Mouse (Mus musculus): ENCODE results near the gene Etv3. TPM values are rescaled to one million over a fixed set of nuclear protein-coding genes. Genes with fewer than 3 reads are reported as not detected.

Etv3 gene
- polyA plus RNA-seq, 1 experiment from 2014 or later, result 15.4 TPM

DNA sequence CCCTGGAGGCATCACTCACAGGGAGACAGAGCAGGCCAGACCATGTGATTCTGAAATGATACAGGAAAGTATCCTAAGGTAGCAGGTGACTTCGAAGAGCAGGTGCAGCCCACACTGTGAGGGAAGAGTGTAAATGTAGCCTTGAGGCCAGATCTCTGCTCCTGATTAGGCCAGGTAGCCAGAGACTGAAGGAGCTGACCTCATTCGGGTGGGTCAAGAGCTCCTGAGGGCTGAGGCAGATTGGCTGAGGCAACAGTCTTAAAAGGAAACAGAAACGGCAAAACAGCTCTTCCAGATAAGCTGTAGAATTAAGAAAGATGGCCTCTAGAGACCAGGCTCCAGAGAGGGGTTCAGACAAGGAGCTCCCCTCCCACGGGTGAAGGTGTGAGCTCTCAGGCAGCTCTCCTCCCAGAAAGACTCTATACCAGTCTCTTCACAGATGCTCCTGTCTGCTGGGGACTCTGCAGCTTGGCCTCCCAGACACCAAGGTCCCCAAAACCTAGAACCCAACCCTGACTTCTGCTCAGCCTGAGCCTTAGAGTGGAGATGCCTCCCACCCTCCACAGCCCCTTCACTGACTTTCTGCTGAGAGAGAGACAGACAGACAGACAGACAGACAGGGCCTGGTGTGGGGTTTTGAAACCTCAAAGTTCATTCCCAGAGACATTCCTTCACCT is 20.3 kb upstream of the Etv3 start:
- Histone ChIP-seq H3K4me3 (no peak overlapping the region), H3K9ac (no peak overlapping the region), H3K9me3 (replicated peaks) (no peaks in the 10 kb centered on the region), H3K4me1 (0 out of 2 replicates have a peak, but pooled peaks cover 9% of the 10 kb centered on the region), H3K27ac (no peak overlapping the region), H3K27me3 (no peaks in the 10 kb centered on the region), H3K4me2 (replicated peaks) (no peak overlapping the region), H3K36me3 (no peaks in the 10 kb centered on the region)
- 0 out of 2 replicates have a peak, but pooled peaks have one; percentile 32 for ATAC-seq (ENCODE audit: low FRiP score)
- WGBS, result 65% methylated on average over 4 of the region's 4 CpGs

DNA sequence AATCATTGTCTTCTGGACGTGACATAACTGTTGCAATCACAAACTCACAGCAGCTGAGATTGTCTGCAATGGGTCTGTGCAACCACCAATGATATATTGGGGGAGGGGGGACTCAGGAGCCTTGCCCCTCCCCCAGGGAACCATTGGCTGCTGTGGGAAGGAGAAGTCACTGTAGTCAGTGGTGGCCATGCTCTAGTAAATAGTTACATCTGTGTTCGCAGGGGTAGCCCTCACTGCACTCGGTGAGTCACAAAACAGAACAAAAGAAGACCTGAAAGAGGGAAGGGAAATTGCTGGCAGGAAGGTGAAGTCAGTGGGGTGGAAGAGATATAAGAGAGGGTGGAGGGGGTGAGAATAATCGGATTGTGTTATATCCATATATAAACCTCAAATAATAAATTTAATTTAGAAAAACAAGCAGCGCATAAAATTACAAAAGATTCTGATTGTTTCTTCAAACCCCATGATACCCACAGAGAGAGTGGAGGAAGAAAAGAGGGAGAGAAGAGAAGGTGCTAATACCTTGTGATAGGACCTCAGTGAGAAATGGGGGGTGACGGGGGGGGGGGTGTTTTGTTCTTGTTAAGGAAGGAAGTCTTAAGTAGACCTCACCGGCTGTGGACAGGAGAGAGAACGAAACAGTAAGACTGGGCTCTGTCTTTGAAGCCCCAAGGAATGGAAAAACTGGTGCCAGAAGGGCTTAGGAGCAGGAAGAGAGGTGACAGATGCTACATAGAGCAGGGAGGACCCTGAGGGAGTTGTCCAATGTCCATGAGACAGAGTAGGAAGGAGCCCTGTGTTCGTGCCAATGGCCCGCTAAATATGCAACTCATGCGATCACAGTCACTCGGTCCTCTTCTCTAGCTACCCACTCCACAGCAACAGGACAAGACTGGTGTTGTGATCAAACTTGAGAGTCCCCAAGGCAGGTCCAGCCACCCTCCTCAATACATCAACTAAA is 18.5 kb upstream of the Etv3 start:
- no peaks in the 10 kb centered on the region for H3K36me3 ChIP-seq
- ATAC-seq (ENCODE audit: low FRiP score), result no peak
- WGBS, result 70% methylated on average over 12 of the region's 12 CpGs

DNA sequence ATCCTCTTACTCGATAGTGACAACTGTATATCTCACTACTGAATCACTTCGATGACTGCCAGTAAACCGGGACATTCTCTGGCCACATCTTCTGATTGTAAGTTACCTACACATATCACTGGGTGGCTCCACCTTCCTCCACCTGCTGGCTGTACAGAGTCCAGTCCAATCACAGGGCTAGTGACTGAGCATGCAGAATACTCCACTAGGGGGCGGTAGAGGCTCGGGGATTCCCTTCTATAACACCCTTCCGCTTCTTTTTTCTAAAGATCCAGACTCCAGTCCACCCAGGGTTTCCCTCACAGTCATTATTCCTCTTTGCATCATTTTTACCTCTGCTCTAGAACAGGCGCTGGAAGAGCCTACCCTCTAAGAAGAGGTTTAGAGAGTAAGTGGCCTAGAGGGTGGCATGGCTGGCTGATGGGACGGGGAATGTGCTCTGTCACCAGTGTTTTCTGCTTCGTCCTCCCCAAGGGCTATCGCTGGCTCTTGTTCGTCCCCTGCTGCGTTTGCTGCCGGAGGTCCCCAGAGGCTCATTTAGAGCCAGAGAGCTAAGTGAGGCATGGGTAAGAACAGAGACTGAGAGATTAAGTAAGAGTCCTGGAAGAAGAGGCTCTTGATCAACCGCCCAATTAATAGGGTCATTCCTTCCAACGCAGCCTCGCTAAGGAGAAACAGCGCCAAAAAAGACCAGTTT is 16.9 kb upstream of the Etv3 start:
- H3K4me1 ChIP-seq, result 0 out of 2 replicates have a peak, but pooled peaks cover 9% of the 10 kb centered on the region
- H3K27me3 ChIP-seq, result peaks cover 2% of the 10 kb centered on the region; the same call in 1 of the 2 replicates
- H3K27ac ChIP-seq, result no peak overlapping the region
- H3K4me3 ChIP-seq, result 0 out of 2 replicates have a peak overlapping the region, but pooled peaks have one; percentile 0
- no peaks in the 10 kb centered on the region for H3K36me3 ChIP-seq
- H3K9me3 ChIP-seq (replicated peaks), result no peaks in the 10 kb centered on the region
- 28% methylated on average over 17 of the region's 17 CpGs for WGBS
- H3K9ac ChIP-seq, result no peak overlapping the region
- peak; percentile 62; the same call in 1 of the 2 replicates for ATAC-seq (ENCODE audit: low FRiP score)
- peak overlapping the region; percentile 33 for H3K4me2 ChIP-seq (replicated peaks)

More for the DNA sequence above, 18.5 kb upstream of the Etv3 start:
- Histone ChIP-seq H3K27ac (no peak overlapping the region), H3K4me1 (0 out of 2 replicates have a peak, but pooled peaks cover 9% of the 10 kb centered on the region), H3K4me3 (no peak overlapping the region), H3K9ac (no peak overlapping the region), H3K27me3 (peaks cover 2% of the 10 kb centered on the region; the same call in 1 of the 2 replicates), H3K4me2 (replicated peaks) (no peak overlapping the region), H3K9me3 (replicated peaks) (no peaks in the 10 kb centered on the region)

DNA sequence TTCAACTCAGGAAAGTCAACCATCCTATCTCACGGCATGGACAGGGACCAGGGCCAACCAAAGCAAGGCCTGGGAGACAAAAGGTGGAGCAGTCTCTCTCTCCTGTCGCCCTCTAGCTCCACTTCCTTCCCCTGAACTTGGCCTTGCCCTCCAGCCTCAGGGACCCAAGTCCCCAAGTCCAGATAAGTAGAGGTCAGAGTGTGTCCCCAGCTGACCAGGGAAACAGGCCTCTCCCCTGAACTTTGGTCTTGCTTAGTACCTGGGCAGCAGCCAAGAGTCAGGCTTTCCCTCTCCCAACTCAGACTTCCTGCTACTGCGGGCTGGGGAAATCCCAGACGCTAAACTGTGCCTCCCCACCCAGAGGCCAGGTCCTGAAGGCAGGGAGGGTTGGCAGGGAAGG is 16.1 kb upstream of the Etv3 start:
- Histone ChIP-seq H3K27ac (no peak overlapping the region), H3K36me3 (no peaks in the 10 kb centered on the region), H3K4me3 (no peak overlapping the region), H3K9ac (no peak overlapping the region), H3K27me3 (peaks cover 2% of the 10 kb centered on the region; the same call in 1 of the 2 replicates), H3K9me3 (replicated peaks) (no peaks in the 10 kb centered on the region), H3K4me2 (replicated peaks) (no peak overlapping the region), H3K4me1 (0 out of 2 replicates have a peak, but pooled peaks cover 9% of the 10 kb centered on the region)
- no peak for ATAC-seq (ENCODE audit: low FRiP score)
- 59% methylated on average over 4 of the region's 4 CpGs for WGBS

DNA sequence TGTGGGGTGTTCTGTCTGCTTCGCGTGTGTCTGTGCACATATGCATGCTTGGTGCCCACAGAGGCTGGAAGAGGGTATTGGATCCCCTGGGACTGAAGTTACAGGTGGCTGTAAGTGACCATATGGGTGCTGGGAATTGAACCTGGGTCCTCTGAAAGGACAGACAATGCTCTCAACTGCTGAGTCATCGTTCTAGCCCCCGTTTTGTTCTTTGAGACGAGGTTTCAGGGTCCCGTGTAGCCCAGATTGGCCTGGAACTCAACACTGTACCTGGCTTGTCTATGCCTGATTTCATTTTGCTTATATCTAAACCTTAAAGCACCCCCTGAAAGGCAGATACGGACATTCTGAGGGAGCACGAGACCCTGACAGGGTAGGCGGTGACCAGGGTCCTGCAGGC is 14.4 kb upstream of the Etv3 start:
- no peak overlapping the region for H3K9ac ChIP-seq
- ATAC-seq (ENCODE audit: low FRiP score), result no peak
- H3K4me2 ChIP-seq (replicated peaks), result no peak overlapping the region
- peaks cover 2% of the 10 kb centered on the region; the same call in 1 of the 2 replicates for H3K27me3 ChIP-seq
- H3K36me3 ChIP-seq, result no peaks in the 10 kb centered on the region
- H3K4me1 ChIP-seq, result 0 out of 2 replicates have a peak, but pooled peaks cover 12% of the 10 kb centered on the region
- no peaks in the 10 kb centered on the region for H3K9me3 ChIP-seq (replicated peaks)
- H3K27ac ChIP-seq, result no peak overlapping the region
- WGBS, result 94% methylated on average over 9 of the region's 9 CpGs
- no peak overlapping the region for H3K4me3 ChIP-seq

DNA sequence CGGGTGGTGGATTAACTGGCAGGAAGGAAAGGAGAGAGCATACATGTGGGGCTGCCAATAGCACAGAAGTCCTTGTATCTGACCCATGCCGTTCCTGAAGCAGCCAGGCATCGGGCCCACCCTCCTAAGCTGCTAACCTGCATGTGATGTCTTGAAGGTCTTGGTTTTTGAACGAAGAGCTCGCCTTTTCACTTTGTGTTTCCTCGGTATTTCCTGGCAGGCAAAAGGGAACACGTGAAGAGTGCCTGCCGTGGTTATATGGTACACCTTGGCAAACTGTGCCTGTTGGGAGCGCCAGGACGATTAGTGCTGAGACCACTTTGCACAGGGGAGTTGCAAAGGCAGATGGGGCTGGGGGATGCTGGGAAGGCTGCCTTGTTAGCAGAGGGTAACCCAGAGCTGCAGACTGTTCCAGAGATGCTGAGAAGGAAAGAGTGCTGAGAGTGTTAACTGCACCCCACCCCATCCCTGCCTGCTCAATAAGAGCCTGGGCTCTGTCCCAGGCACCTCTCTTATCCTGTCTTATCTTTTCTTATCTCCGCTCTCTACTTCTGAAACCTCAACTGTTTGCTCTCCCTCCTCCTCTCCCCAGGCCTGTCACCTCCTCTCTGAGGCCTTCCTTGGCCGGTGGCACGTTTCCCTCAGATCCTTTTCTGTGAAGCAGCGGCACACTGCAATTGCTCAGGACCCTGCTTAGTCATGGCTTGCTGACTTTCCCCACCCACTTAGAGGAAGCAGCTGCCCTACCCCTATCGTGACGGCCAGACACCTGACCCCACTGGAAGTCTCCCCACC is 13.0 kb upstream of the Etv3 start:
- 54% methylated on average over 16 of the region's 16 CpGs for WGBS
- Histone ChIP-seq H3K4me1 (0 out of 2 replicates have a peak, but pooled peaks cover 12% of the 10 kb centered on the region), H3K27me3 (peaks cover 2% of the 10 kb centered on the region; the same call in 1 of the 2 replicates), H3K4me3 (no peak overlapping the region), H3K27ac (no peak overlapping the region), H3K4me2 (replicated peaks) (no peak overlapping the region), H3K9ac (no peak overlapping the region), H3K36me3 (no peaks in the 10 kb centered on the region), H3K9me3 (replicated peaks) (no peaks in the 10 kb centered on the region)
- ATAC-seq (ENCODE audit: low FRiP score), result no peak

DNA sequence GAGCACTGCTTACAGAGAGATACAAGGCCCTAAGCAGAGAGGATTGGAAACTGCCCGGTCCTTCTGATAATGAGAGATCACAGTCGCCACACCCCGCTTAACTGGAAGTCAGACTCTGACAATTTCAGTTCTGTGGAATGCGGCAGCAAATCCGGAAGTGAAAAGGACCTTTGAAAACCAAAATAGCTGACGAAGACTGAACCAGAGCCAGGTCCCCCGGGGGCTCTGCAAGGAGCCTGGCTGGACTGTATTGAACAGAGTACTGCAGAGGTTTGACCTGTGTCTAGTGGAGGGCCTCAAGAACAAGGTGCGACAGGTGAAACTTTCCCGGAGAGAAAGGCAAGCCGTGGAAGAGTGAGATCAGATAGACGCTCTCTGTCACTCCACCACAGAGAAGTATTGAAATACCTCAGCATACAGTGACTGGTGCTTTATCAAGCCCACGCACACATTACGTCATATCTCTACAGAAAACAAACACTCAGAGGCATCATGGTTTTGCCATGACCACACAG is 9.6 kb upstream of the Etv3 start:
- Histone ChIP-seq H3K27ac (no peak overlapping the region), H3K4me2 (replicated peaks) (no peak overlapping the region), H3K9me3 (replicated peaks) (no peaks in the 10 kb centered on the region), H3K4me1 (0 out of 2 replicates have a peak, but pooled peaks cover 2% of the 10 kb centered on the region), H3K27me3 (0 out of 2 replicates have a peak, but pooled peaks cover 2% of the 10 kb centered on the region), H3K4me3 (no peak overlapping the region), H3K36me3 (no peaks in the 10 kb centered on the region), H3K9ac (no peak overlapping the region)
- ATAC-seq (ENCODE audit: low FRiP score), result no peak
- 65% methylated on average over 13 of the region's 13 CpGs for WGBS

DNA sequence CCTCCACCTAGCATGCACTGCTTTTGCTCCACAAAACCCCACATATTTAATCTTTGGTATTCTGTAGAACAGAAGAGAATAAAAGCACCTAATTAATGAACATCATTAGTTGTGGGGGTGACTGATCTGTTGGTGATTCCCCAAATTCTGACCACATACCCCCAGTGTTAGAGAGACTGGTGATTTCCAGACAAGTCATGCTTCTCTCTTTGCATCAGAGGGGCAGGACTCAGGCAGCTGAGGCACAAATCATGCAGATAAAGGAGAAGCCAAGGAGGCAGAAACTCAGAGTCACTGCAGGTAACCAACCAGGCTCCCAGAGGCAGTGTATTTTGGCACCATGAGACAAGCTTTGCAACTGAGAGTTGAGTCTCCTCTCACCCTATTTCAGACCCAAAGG is 6.8 kb upstream of the Etv3 start:
- Histone ChIP-seq H3K36me3 (no peaks in the 10 kb centered on the region), H3K4me1 (0 out of 2 replicates have a peak, but pooled peaks cover 2% of the 10 kb centered on the region), H3K9ac (no peak overlapping the region), H3K4me3 (no peak overlapping the region), H3K27ac (no peak overlapping the region), H3K4me2 (replicated peaks) (no peak overlapping the region), H3K9me3 (replicated peaks) (no peaks in the 10 kb centered on the region), H3K27me3 (no peaks in the 10 kb centered on the region)
- no peak for ATAC-seq (ENCODE audit: low FRiP score)

DNA sequence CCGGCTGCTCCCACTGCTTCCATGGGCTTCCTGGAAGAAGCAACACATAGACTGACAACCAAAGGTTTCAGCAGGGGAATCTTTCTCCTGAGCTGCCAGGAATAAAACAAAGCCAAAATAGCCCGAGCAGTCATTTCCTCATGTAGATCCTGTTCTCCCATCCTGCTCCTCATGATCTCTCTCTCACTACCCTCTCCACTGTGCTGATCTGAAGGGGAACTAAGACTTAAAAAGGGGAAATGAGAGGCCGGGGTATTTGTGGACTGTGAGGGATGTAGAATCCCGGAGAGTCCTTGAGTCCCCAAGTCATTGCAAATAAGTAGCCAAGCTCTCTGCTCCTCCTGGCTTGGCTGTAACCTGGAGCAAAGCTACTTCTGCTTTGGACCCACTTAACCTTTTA is 4.1 kb upstream of the Etv3 start:
- Histone ChIP-seq H3K9ac (no peak overlapping the region), H3K4me3 (no peak overlapping the region), H3K4me1 (peaks cover 4% of the 10 kb centered on the region), H3K4me2 (replicated peaks) (no peak overlapping the region), H3K27me3 (no peaks in the 10 kb centered on the region), H3K27ac (no peak overlapping the region), H3K9me3 (replicated peaks) (no peaks in the 10 kb centered on the region), H3K36me3 (no peaks in the 10 kb centered on the region)
- ATAC-seq (ENCODE audit: low FRiP score), result no peak
- 74% methylated on average over 4 of the region's 4 CpGs for WGBS

DNA sequence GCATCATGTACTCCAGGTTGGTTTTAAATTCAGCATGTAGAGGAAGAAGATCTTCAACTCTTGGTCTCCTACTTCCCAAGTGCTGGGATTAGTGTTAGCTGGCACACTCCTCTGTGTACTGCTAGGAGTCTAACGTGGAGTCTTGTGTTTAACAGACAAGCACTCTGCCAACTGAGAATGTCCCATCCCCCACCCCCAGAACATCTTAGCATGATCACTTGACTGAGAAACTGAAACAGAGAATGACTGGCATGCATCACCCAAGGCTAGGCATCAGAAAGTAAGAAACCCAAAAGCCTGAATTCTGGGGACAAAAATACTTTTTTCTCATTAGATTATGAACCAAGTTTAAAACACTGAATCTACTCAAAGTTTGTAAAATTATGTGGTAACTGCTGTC is 3.4 kb upstream of the Etv3 start:
- no peak for ATAC-seq (ENCODE audit: low FRiP score)
- WGBS, result 59% methylated on average over 1 of the region's 1 CpGs

DNA sequence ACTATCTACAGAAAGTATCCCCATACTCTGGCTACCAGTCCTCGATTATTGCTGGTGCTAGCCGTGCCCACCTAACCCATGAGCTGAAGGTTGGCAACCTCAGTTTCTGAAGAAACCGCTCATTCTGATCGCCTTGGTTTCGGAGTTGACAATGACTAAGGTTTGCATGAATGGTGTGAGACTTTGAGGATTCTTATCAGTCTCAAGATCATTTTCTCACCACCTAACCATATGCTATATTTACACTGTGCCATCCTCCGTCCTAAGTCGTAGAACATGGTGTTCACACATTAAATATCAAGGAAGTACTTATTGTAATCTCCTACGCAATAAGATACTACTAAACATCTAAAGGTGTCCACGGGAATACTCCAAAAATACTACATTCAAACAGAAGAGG is 1.5 kb upstream of the Etv3 start:
- Histone ChIP-seq H3K4me3 (no peak overlapping the region), H3K9me3 (replicated peaks) (no peaks in the 10 kb centered on the region), H3K4me2 (replicated peaks) (no peak overlapping the region), H3K27me3 (no peaks in the 10 kb centered on the region), H3K9ac (no peak overlapping the region), H3K4me1 (peaks cover 14% of the 10 kb centered on the region), H3K27ac (no peak overlapping the region), H3K36me3 (peaks cover 14% of the 10 kb centered on the region)
- no peak for ATAC-seq (ENCODE audit: low FRiP score)
- 92% methylated on average over 9 of the region's 9 CpGs for WGBS

More for the DNA sequence above, 3.4 kb upstream of the Etv3 start:
- Histone ChIP-seq H3K4me1 (peaks cover 11% of the 10 kb centered on the region), H3K4me3 (no peak overlapping the region), H3K9me3 (replicated peaks) (no peaks in the 10 kb centered on the region), H3K27ac (no peak overlapping the region), H3K27me3 (no peaks in the 10 kb centered on the region), H3K36me3 (no peaks in the 10 kb centered on the region), H3K4me2 (replicated peaks) (no peak overlapping the region), H3K9ac (no peak overlapping the region)
